Mouse (Mus musculus) CD4-positive naive resting alpha-beta T cell, adult 57 days (primary cell): ENCODE measurements around the gene Cldn2. TPM values are rescaled to one million over a fixed set of nuclear protein-coding genes. Genes with fewer than 3 reads are reported as not detected.

Source experiments
- total RNA-seq: library from RNA; stranded (reverse); gene quantifications from one replicate; pipeline ENCODE4 v1.2.4, GENCODE M21; 2023

Cldn2 gene
- not detected for total RNA-seq

GRCm38 (mm10) chrX:139800406-139800878 lies at the start of gene Cldn2:
Cldn2 (plus strand) TSS chrX:139800828.

GRCm38 (mm10) chrX:139782278-139783044 lies 18.2 kb upstream of the Cldn2 start, which contains the start of gene Ripply1:
Ripply1 (minus strand) TSS chrX:139782353.

Other genes starting within 250 kb of the Cldn2 start
- 0.27 TPM for gene Rnf128, start 237.5 kb upstream of the Cldn2 start, total RNA-seq
- 8.8 TPM for gene Tbc1d8b, start 115.8 kb upstream of the Cldn2 start, total RNA-seq
- not detected for gene Gm15013, start 86.3 kb upstream of the Cldn2 start, total RNA-seq
- not detected for gene Ripply1, start 18.5 kb upstream of the Cldn2 start, total RNA-seq
- gene Morc4, start 70.8 kb downstream of the Cldn2 start, total RNA-seq: not detected
- 31.5 TPM for gene Rbm41, start 197.8 kb downstream of the Cldn2 start, total RNA-seq